Mouse (Mus musculus): ENCODE results near the gene Slc10a1. TPM values are rescaled to one million over a fixed set of nuclear protein-coding genes. Genes with fewer than 3 reads are reported as not detected.
A peak's percentile ranks its signal among the peaks of the same experiment; 100 is the strongest.
"Not testable (repeated sequence)": the region's sequence is repeated elsewhere in the genome, so short reads cannot be mapped to it uniquely, and the experiment has no call there.

Gene Slc10a1
- polyA plus RNA-seq, 1 experiment, result 0.02 TPM

DNA sequence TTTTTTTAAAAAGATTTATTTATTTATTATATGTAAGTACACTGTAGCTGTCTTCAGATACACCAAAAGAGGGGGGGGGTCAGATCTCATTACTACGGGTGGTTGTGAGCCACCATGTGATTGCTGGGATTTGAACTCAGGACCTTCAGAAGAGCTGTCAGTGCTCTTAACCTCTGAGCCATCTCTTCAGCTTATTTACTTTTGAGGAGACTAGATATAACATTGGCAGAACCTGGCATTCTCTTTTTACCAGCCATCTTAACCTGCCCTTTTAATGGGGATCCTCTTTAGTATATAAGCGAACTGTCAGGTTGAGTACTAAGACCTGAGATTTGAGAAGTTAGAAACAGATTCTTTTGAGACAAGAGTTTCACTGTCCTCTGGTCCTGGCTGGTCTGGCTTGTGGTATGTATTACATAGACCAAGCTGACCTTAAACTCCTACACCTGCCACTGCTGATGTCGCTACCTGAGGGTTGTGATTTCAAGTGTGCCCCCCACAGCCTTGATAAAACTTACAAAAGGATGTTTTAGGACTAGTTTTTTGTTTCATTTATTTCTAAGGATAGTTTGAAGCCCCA is 16.8 kb downstream of the Slc10a1 start:
- peaks cover 88% of the 10 kb centered on the region for H3K36me3 ChIP-seq (ENCODE audit: control insufficient read depth, insufficient read depth)
- peaks cover 70% of the 10 kb centered on the region for H3K79me2 ChIP-seq (ENCODE audit: control insufficient read depth, insufficient read depth)
- H3K4me2 ChIP-seq (ENCODE audit: low read depth), result no peak overlapping the region
- TF ChIP-seq POLR2AphosphoS2 (IDR thresholded peaks at IDR 0.05; ENCODE audit: insufficient read length, low read depth), result no peak
- TF ChIP-seq SRF (IDR thresholded peaks at IDR 0.05; ENCODE audit: control insufficient read depth, insufficient read length, low read depth), result no peak
- no peak for TF ChIP-seq MYOG (IDR thresholded peaks at IDR 0.05; ENCODE audit: control insufficient read depth in 1 of 3, insufficient read depth in 1 of 3, insufficient read length in 2 of 3, low read depth in 2 of 3)
- no peak for TF ChIP-seq E2F4 (IDR thresholded peaks at IDR 0.05; ENCODE audit: insufficient read depth)
- TF ChIP-seq TCF12 (IDR thresholded peaks at IDR 0.05; ENCODE audit: insufficient read depth, poor library complexity, severe bottlenecking), result no peak
- no peak for TF ChIP-seq POLR2A (IDR thresholded peaks at IDR 0.05; ENCODE audit: insufficient read length, low read depth)
- TF ChIP-seq MAX (IDR thresholded peaks at IDR 0.05; ENCODE audit: low read depth), result no peak
- no peak for TF ChIP-seq CEBPB (IDR thresholded peaks at IDR 0.05; ENCODE audit: insufficient read depth, poor library complexity, severe bottlenecking)
- TF ChIP-seq USF1 (IDR thresholded peaks at IDR 0.05; ENCODE audit: low read depth), result no peak
- TF ChIP-seq REST (IDR thresholded peaks at IDR 0.05; ENCODE audit: insufficient read depth, insufficient read length), result no peak
- TF ChIP-seq TCF3 (IDR thresholded peaks at IDR 0.05; ENCODE audit: insufficient read length, low read depth), result no peak
- TF ChIP-seq MYOD1 (IDR thresholded peaks at IDR 0.05; ENCODE audit: control insufficient read depth in 1 of 3, insufficient read length in 2 of 3, low read depth in 2 of 3), result no peak
- H3ac ChIP-seq (ENCODE audit: control insufficient read depth, insufficient read length), result no peak overlapping the region
- H3K4me3 ChIP-seq, result no peak overlapping the region
- H3K27me3 ChIP-seq (ENCODE audit: control insufficient read depth, insufficient read depth, insufficient read length), result no peaks in the 10 kb centered on the region

DNA sequence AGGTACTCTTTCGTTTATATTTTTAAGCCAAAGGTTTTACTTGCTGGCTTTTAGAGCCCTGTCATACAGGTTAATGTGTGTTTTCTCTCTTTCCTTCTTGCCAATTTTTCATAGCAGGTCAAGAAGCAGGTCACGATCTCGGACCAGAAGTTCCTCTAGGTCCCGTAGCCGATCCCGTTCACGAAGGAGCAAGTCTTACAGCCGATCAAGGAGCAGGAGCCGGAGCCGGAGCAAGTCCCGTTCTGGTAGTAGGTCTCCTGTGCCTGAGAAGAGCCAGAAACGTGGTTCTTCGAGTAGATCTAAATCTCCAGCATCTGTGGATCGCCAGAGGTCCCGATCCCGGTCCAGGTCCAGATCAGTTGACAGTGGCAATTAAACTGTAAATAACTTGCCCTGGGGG is 18.9 kb downstream of the Slc10a1 start:
- not testable (repeated sequence) for H3ac ChIP-seq (ENCODE audit: control insufficient read depth, insufficient read length); H3K27me3 ChIP-seq (ENCODE audit: control insufficient read depth, insufficient read depth, insufficient read length); H3K4me2 ChIP-seq (ENCODE audit: low read depth); H3K4me3 ChIP-seq
- Histone ChIP-seq H3K36me3 (ENCODE audit: control insufficient read depth, insufficient read depth) (peaks cover 77% of the 10 kb centered on the region), H3K79me2 (ENCODE audit: control insufficient read depth, insufficient read depth) (peaks cover 77% of the 10 kb centered on the region)

DNA sequence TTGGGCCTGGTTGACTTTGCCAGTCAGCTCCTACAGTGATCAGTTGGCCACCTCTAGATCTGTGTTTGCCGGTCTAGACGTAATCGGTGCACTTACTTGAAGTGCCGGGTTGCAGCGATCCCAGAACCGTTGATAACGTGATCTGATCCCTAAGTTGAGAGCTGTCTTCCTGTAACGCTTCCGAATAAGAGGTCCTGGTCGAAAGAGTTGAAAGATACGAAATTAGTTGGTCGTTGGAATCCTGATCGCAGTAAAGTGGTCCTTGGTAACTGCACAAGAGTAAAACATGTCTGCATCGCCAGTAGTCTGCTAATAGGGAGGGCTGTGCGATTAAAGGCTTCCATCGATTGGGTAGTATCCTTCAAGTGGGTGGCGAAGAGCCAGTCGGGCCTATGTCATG is 20.3 kb downstream of the Slc10a1 start:
- Histone ChIP-seq H3K36me3 (ENCODE audit: control insufficient read depth, insufficient read depth) (peaks cover 63% of the 10 kb centered on the region), H3K27me3 (ENCODE audit: control insufficient read depth, insufficient read depth, insufficient read length) (no peaks in the 10 kb centered on the region), H3K79me2 (ENCODE audit: control insufficient read depth, insufficient read depth) (peaks cover 65% of the 10 kb centered on the region), H3K4me2 (ENCODE audit: low read depth) (peak overlapping the region; percentile 5), H3K4me3 (no peak overlapping the region), H3ac (ENCODE audit: control insufficient read depth, insufficient read length) (no peak overlapping the region)
- TF ChIP-seq CEBPB (IDR thresholded peaks at IDR 0.05; ENCODE audit: insufficient read depth, poor library complexity, severe bottlenecking), result no peak
- TF ChIP-seq REST (IDR thresholded peaks at IDR 0.05; ENCODE audit: insufficient read depth, insufficient read length), result no peak
- no peak for TF ChIP-seq MAX (IDR thresholded peaks at IDR 0.05; ENCODE audit: low read depth)
- TF ChIP-seq E2F4 (IDR thresholded peaks at IDR 0.05; ENCODE audit: insufficient read depth), result no peak
- TF ChIP-seq POLR2AphosphoS2 (IDR thresholded peaks at IDR 0.05; ENCODE audit: insufficient read length, low read depth), result no peak
- TF ChIP-seq MYOG (IDR thresholded peaks at IDR 0.05; ENCODE audit: control insufficient read depth in 1 of 3, insufficient read depth in 1 of 3, insufficient read length in 2 of 3, low read depth in 2 of 3), result no peak
- no peak for TF ChIP-seq MYOD1 (IDR thresholded peaks at IDR 0.05; ENCODE audit: control insufficient read depth in 1 of 3, insufficient read length in 2 of 3, low read depth in 2 of 3)
- no peak for TF ChIP-seq USF1 (IDR thresholded peaks at IDR 0.05; ENCODE audit: low read depth)
- no peak for TF ChIP-seq TCF12 (IDR thresholded peaks at IDR 0.05; ENCODE audit: insufficient read depth, poor library complexity, severe bottlenecking)
- TF ChIP-seq SRF (IDR thresholded peaks at IDR 0.05; ENCODE audit: control insufficient read depth, insufficient read length, low read depth), result no peak
- no peak for TF ChIP-seq POLR2A (IDR thresholded peaks at IDR 0.05; ENCODE audit: insufficient read length, low read depth)
- TF ChIP-seq TCF3 (IDR thresholded peaks at IDR 0.05; ENCODE audit: insufficient read length, low read depth), result no peak

DNA sequence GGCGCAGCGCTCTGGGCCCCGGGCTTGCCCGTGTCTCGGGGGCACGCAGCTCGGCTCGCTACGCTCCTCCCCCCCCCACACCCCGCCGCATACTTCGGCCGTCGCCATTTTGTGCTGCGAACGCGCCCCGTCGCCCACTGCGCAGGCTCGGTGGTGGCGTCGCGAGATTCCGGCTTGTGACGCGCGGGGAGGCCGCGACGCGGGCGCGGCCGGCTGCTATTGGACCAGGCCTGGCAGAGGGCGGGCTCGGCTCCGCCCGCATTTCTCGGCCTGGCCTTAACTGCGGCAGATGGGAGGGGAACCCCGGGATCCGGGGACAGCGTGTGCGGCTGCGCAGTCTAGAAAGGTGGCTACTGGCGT is 22.5 kb downstream of the Slc10a1 start:
- peak overlapping the region; percentile 94 for H3K4me3 ChIP-seq

More for the DNA sequence above, 22.5 kb downstream of the Slc10a1 start:
- H3K27me3 ChIP-seq (ENCODE audit: control insufficient read depth, insufficient read depth, insufficient read length), result no peaks in the 10 kb centered on the region
- peak; percentile 27 for TF ChIP-seq SRF (IDR thresholded peaks at IDR 0.05; ENCODE audit: control insufficient read depth, insufficient read length, low read depth)
- no peak for TF ChIP-seq USF1 (IDR thresholded peaks at IDR 0.05; ENCODE audit: low read depth)
- TF ChIP-seq TCF3 (IDR thresholded peaks at IDR 0.05; ENCODE audit: insufficient read length, low read depth), result no peak
- no peak for TF ChIP-seq E2F4 (IDR thresholded peaks at IDR 0.05; ENCODE audit: insufficient read depth)
- TF ChIP-seq MAX (IDR thresholded peaks at IDR 0.05; ENCODE audit: low read depth), result no peak
- TF ChIP-seq REST (IDR thresholded peaks at IDR 0.05; ENCODE audit: insufficient read depth, insufficient read length), result no peak
- TF ChIP-seq MYOG (IDR thresholded peaks at IDR 0.05; ENCODE audit: control insufficient read depth in 1 of 3, insufficient read depth in 1 of 3, insufficient read length in 2 of 3, low read depth in 2 of 3), result peak in 2 of 3 experiments; percentile 3 to 29
- TF ChIP-seq POLR2A (IDR thresholded peaks at IDR 0.05; ENCODE audit: insufficient read length, low read depth), result peak; percentile 73
- TF ChIP-seq POLR2AphosphoS2 (IDR thresholded peaks at IDR 0.05; ENCODE audit: insufficient read length, low read depth), result no peak
- no peak for TF ChIP-seq CEBPB (IDR thresholded peaks at IDR 0.05; ENCODE audit: insufficient read depth, poor library complexity, severe bottlenecking)
- peak in 1 of 3 experiments; percentile 2 for TF ChIP-seq MYOD1 (IDR thresholded peaks at IDR 0.05; ENCODE audit: control insufficient read depth in 1 of 3, insufficient read length in 2 of 3, low read depth in 2 of 3)
- H3K79me2 ChIP-seq (ENCODE audit: control insufficient read depth, insufficient read depth), result peaks cover 43% of the 10 kb centered on the region
- H3ac ChIP-seq (ENCODE audit: control insufficient read depth, insufficient read length), result peak overlapping the region; percentile 70
- peaks cover 42% of the 10 kb centered on the region for H3K36me3 ChIP-seq (ENCODE audit: control insufficient read depth, insufficient read depth)
- peak overlapping the region; percentile 74 for H3K4me2 ChIP-seq (ENCODE audit: low read depth)
